ENCODE assay signal across 20 mouse cellular contexts in genomic region chr14:45548118-45548517, GRCm38 (mm10). TPM values are rescaled to one million over a fixed set of nuclear protein-coding genes. Genes with fewer than 3 reads are reported as not detected.
DNase-seq lines count a peak whose midpoint lies in the region; ATAC-seq and TF ChIP-seq lines count a peak whose summit lies in the region.
"Had no signal": no experiment of that assay in that cellular context is flagged by ENCODE, and none has a peak within 500 bp of the region (broad histone marks: within the 10 kb centered on the region; RNA-seq: fewer than 3 reads in every experiment).

No protein-coding gene starts in this region.

- H3K27me3 ChIP-seq in hindbrain, postnatal 0 days (ENCODE audit: insufficient read depth, low read length), result no peaks in the 10 kb centered on the region
- H3K27me3 ChIP-seq in hindbrain, embryonic 11.5 days (ENCODE audit: control insufficient read depth, insufficient read depth, low read length), result no peaks in the 10 kb centered on the region
- H3K27me3 ChIP-seq in E14TG2a.4 (ENCODE audit: insufficient read depth, low read length), result peaks cover 23% of the 10 kb centered on the region
- 0 out of 2 replicates have a peak, but pooled peaks cover 3% of the 10 kb centered on the region for H3K27me3 ChIP-seq in forebrain, embryonic 12.5 days
- H3K27me3 ChIP-seq: embryonic facial prominence, embryonic 13.5 days; hindbrain, embryonic 15.5 days had no signal

- no peaks in the 10 kb centered on the region for H3K9me3 ChIP-seq in hindbrain, postnatal 0 days (ENCODE audit: low read length)
- no peaks in the 10 kb centered on the region for H3K9me3 ChIP-seq in hindbrain, embryonic 11.5 days (ENCODE audit: control insufficient read depth, low read length)
- no peaks in the 10 kb centered on the region for H3K9me3 ChIP-seq in E14TG2a.4 (ENCODE audit: low read length)
- no peaks in the 10 kb centered on the region for H3K9me3 ChIP-seq in forebrain, embryonic 12.5 days
- H3K9me3 ChIP-seq: embryonic facial prominence, embryonic 13.5 days; forebrain, embryonic 10.5 days; hindbrain, embryonic 15.5 days had no signal

- no peak overlapping the region for H3K9ac ChIP-seq in hindbrain, postnatal 0 days (replicated peaks; ENCODE audit: low read length)
- no peak overlapping the region for H3K9ac ChIP-seq in hindbrain, embryonic 11.5 days (ENCODE audit: low read depth, low read length)
- H3K9ac ChIP-seq in forebrain, embryonic 12.5 days, result no peak overlapping the region
- H3K9ac ChIP-seq: embryonic facial prominence, embryonic 13.5 days; hindbrain, embryonic 15.5 days had no signal

- DNase-seq in hindbrain, postnatal 0 days (ENCODE audit: low spot score), result peak; percentile 22
- no peak for DNase-seq in hindbrain, embryonic 11.5 days (ENCODE audit: low spot score)
- no peak for DNase-seq in lung, adult 2 months
- DNase-seq in lung, adult 18-20 months, result no peak
- peak; percentile 87 for DNase-seq in ZHBTc4 (ENCODE audit: low read depth, low spot score)
- DNase-seq: adrenal gland, adult 2 months; cerebellum, adult 18-20 months; heart, adult 18-20 months; kidney, adult 8-10 months; lung, postnatal 4 days; spleen, adult 18-20 months; thymus, postnatal 4 days had no signal

- no peak for TF ChIP-seq POLR2A in lung, adult 2 months (IDR thresholded peaks at IDR 0.05; ENCODE audit: borderline replicate concordance, extremely low read depth, low read depth, low read length)

- WGBS in hindbrain, postnatal 0 days, result 83% methylated on average over 3 of the region's 3 CpGs
- 75% methylated on average over 3 of the region's 3 CpGs for WGBS in hindbrain, embryonic 11.5 days
- 68% methylated on average over 3 of the region's 3 CpGs for WGBS in lung, adult 2 months
- WGBS in forebrain, embryonic 12.5 days, result 77% methylated on average over 3 of the region's 3 CpGs

- peak; percentile 74 for TF ChIP-seq CTCF in hindbrain, postnatal 0 days (IDR thresholded peaks at IDR 0.05; ENCODE audit: low read depth)
- TF ChIP-seq CTCF in lung, adult 2 months (IDR thresholded peaks at IDR 0.05; ENCODE audit: insufficient read depth, low read length), result peak; percentile 39
- TF ChIP-seq CTCF in E14TG2a.4 (conservative IDR thresholded peaks at IDR 0.05; ENCODE audit: low read length), result peak; percentile 95

- no peaks in the 10 kb centered on the region for H3K4me1 ChIP-seq in hindbrain, postnatal 0 days (ENCODE audit: insufficient read depth, low read length)
- no peaks in the 10 kb centered on the region for H3K4me1 ChIP-seq in hindbrain, embryonic 11.5 days (replicated peaks; ENCODE audit: control insufficient read depth, insufficient read depth, low read length)
- H3K4me1 ChIP-seq in lung, adult 2 months (ENCODE audit: control insufficient read depth, insufficient read depth, low read length), result no peaks in the 10 kb centered on the region
- peaks cover 38% of the 10 kb centered on the region for H3K4me1 ChIP-seq in E14TG2a.4 (replicated peaks; ENCODE audit: low read depth, low read length)
- H3K4me1 ChIP-seq in forebrain, embryonic 12.5 days, result no peaks in the 10 kb centered on the region
- H3K4me1 ChIP-seq: embryonic facial prominence, embryonic 13.5 days; hindbrain, embryonic 15.5 days had no signal

- no peaks in the 10 kb centered on the region for H3K36me3 ChIP-seq in hindbrain, postnatal 0 days (ENCODE audit: insufficient read depth, low read length)
- H3K36me3 ChIP-seq in hindbrain, embryonic 11.5 days (ENCODE audit: control insufficient read depth, insufficient read depth, low read length), result no peaks in the 10 kb centered on the region
- no peaks in the 10 kb centered on the region for H3K36me3 ChIP-seq in E14TG2a.4 (ENCODE audit: insufficient read depth, low read length)
- H3K36me3 ChIP-seq in forebrain, embryonic 12.5 days (replicated peaks), result no peaks in the 10 kb centered on the region
- H3K36me3 ChIP-seq: embryonic facial prominence, embryonic 13.5 days; forebrain, embryonic 10.5 days; hindbrain, embryonic 15.5 days had no signal

- H3K27ac ChIP-seq in hindbrain, postnatal 0 days, result no peak overlapping the region
- no peak overlapping the region for H3K27ac ChIP-seq in hindbrain, embryonic 11.5 days (ENCODE audit: low read depth, low read length)
- H3K27ac ChIP-seq in forebrain, embryonic 12.5 days, result no peak overlapping the region
- H3K27ac ChIP-seq: embryonic facial prominence, embryonic 13.5 days; forebrain, embryonic 10.5 days; hindbrain, embryonic 15.5 days had no signal

- H3K4me3 ChIP-seq in hindbrain, postnatal 0 days (ENCODE audit: low read length), result no peak overlapping the region
- no peak overlapping the region for H3K4me3 ChIP-seq in hindbrain, embryonic 11.5 days (ENCODE audit: low read depth, low read length)
- no peak overlapping the region for H3K4me3 ChIP-seq in lung, adult 2 months (replicated peaks; ENCODE audit: extremely low read depth, low read depth, low read length)
- no peak overlapping the region for H3K4me3 ChIP-seq in E14TG2a.4 (replicated peaks; ENCODE audit: low read length)
- H3K4me3 ChIP-seq in forebrain, embryonic 12.5 days (replicated peaks), result no peak overlapping the region
- H3K4me3 ChIP-seq: embryonic facial prominence, embryonic 13.5 days; forebrain, embryonic 10.5 days; hindbrain, embryonic 15.5 days; myocyte had no signal

- no peak for ATAC-seq in hindbrain, postnatal 0 days
- ATAC-seq in hindbrain, embryonic 11.5 days (ENCODE audit: low FRiP score), result no peak
- no peak for ATAC-seq in forebrain, embryonic 12.5 days (ENCODE audit: low FRiP score)

- H3K4me2 ChIP-seq in hindbrain, postnatal 0 days (ENCODE audit: low read depth, low read length), result no peak overlapping the region
- no peak overlapping the region for H3K4me2 ChIP-seq in hindbrain, embryonic 11.5 days (replicated peaks; ENCODE audit: low read depth, low read length)
- H3K4me2 ChIP-seq in forebrain, embryonic 12.5 days, result no peak overlapping the region
- H3K4me2 ChIP-seq: embryonic facial prominence, embryonic 13.5 days; hindbrain, embryonic 15.5 days; midbrain, embryonic 11.5 days had no signal

RNA-seq across cellular contexts. Expression of gene Fermt2, which starts 18.2 kb away (rescaled TPM):
- 30.0 and 31.6 TPM in 2 replicates for total RNA-seq in hindbrain, postnatal 0 days (2014; rRNA removed)
- 76.4 and 89.4 TPM in 2 replicates for polyA plus RNA-seq in hindbrain, postnatal 0 days (2015; fragmentation: Nextera tagmentation; extraction: Ambion mirVana)
- polyA plus RNA-seq in hindbrain, embryonic 11.5 days (2014; fragmentation: Nextera tagmentation; extraction: Ambion mirVana), result 74.4 and 88.1 TPM in 2 replicates
- polyA plus RNA-seq in lung, adult 2 months (2012; rRNA removed), result 86.3 and 127 TPM in 2 replicates
- 65.9 and 71.1 TPM in 2 replicates for polyA plus RNA-seq in forebrain, embryonic 12.5 days (2016; fragmentation: Nextera tagmentation; extraction: Ambion mirVana)
- total RNA-seq: common myeloid progenitor, adult 5-6 weeks had no signal

Comparison
In these comparisons a context has a peak if more than half of its experiments do, and no peak if none do; other contexts are left out.
1. DNase-seq: peak in hindbrain, postnatal 0 days (single experiment) and ZHBTc4 (single experiment); none in hindbrain, embryonic 11.5 days (single experiment), lung, adult 2 months (single experiment) and lung, adult 18-20 months (0 of 2).
2. CTCF ChIP-seq: peak in every context shown above with its lines; median percentile 95 in E14TG2a.4; 74 in hindbrain, postnatal 0 days; 39 in lung, adult 2 months.